Comparison of ENCODE assay signal across 8 mouse cellular contexts in genomic region chr12:91684101-91684839, GRCm38 (mm10).
DNase-seq lines count a peak whose midpoint lies in the region; ATAC-seq and TF ChIP-seq lines count a peak whose summit lies in the region.

No protein-coding gene starts in this region.

- TF ChIP-seq CTCF in intestine, postnatal 0 days (IDR thresholded peaks at IDR 0.05; ENCODE audit: low read depth), result no peak

- H3K9ac ChIP-seq in embryonic facial prominence, embryonic 15.5 days, result no peak overlapping the region
- H3K9ac ChIP-seq in intestine, postnatal 0 days (ENCODE audit: low read depth, low read length), result no peak overlapping the region

- peaks cover 45% of the 10 kb centered on the region for H3K4me1 ChIP-seq in embryonic facial prominence, embryonic 15.5 days
- peaks cover 2% of the 10 kb centered on the region; the same call in 1 of the 2 replicates for H3K4me1 ChIP-seq in intestine, postnatal 0 days (replicated peaks; ENCODE audit: control insufficient read depth, insufficient read depth, low read length)

- H3K36me3 ChIP-seq in embryonic facial prominence, embryonic 15.5 days, result no peaks in the 10 kb centered on the region
- no peaks in the 10 kb centered on the region for H3K36me3 ChIP-seq in intestine, postnatal 0 days (ENCODE audit: control insufficient read depth, insufficient read depth)

- H3K27ac ChIP-seq in embryonic facial prominence, embryonic 15.5 days (replicated peaks), result 0 out of 2 replicates have a peak overlapping the region, but pooled peaks have one; percentile 5
- no peak overlapping the region for H3K27ac ChIP-seq in intestine, postnatal 0 days (ENCODE audit: low read depth, low read length)

- H3K9me3 ChIP-seq in embryonic facial prominence, embryonic 15.5 days (replicated peaks), result no peaks in the 10 kb centered on the region
- H3K9me3 ChIP-seq in intestine, postnatal 0 days (ENCODE audit: control insufficient read depth), result no peaks in the 10 kb centered on the region

- 14% methylated on average over 15 of the region's 15 CpGs for WGBS in embryonic facial prominence, embryonic 15.5 days
- 29% methylated on average over 15 of the region's 15 CpGs for WGBS in intestine, postnatal 0 days

- H3K4me2 ChIP-seq in embryonic facial prominence, embryonic 15.5 days (replicated peaks), result peak overlapping the region; percentile 45
- H3K4me2 ChIP-seq in intestine, postnatal 0 days (replicated peaks; ENCODE audit: low read depth), result peak overlapping the region; percentile 48

- peak; percentile 23 for DNase-seq in adrenal gland, postnatal 14 days
- no peak for DNase-seq in adrenal gland, adult 18-20 months (ENCODE audit: low spot score in 2 of 2)
- peak; percentile 94 for DNase-seq in R1 (ENCODE audit: low read depth, low spot score)
- peak; percentile 64 for DNase-seq in mesoderm, embryonic 11.5 days (ENCODE audit: low read depth, low spot score)
- DNase-seq in thymus, postnatal 36 days, result peak; percentile 41 to 61
- DNase-seq in frontal cortex, adult 2 months (ENCODE audit: extremely low spot score in 1 of 2, low spot score in 1 of 2), result no peak

- peak overlapping the region; percentile 16 for H3K4me3 ChIP-seq in embryonic facial prominence, embryonic 15.5 days (replicated peaks)
- H3K4me3 ChIP-seq in intestine, postnatal 0 days (ENCODE audit: low read depth, low read length), result no peak overlapping the region

- no peaks in the 10 kb centered on the region for H3K27me3 ChIP-seq in embryonic facial prominence, embryonic 15.5 days
- H3K27me3 ChIP-seq in intestine, postnatal 0 days (replicated peaks; ENCODE audit: control insufficient read depth, insufficient read depth, low read length), result no peaks in the 10 kb centered on the region

- ATAC-seq in embryonic facial prominence, embryonic 15.5 days (ENCODE audit: insufficient number of reproducible peaks, low FRiP score, low TSS enrichment, low read depth), result peak; percentile 45; the same call in 1 of the 2 replicates
- no peak for ATAC-seq in intestine, postnatal 0 days

Comparison
In these comparisons a context has a peak if more than half of its experiments do, and no peak if none do; other contexts are left out.
1. DNase-seq: peak in adrenal gland, postnatal 14 days (single experiment), R1 (single experiment), mesoderm, embryonic 11.5 days (single experiment) and thymus, postnatal 36 days (2 of 2); none in adrenal gland, adult 18-20 months (0 of 2) and frontal cortex, adult 2 months (0 of 2).